Mouse (Mus musculus): ENCODE data around the gene Dip2b.

Dip2b gene

GRCm38 (mm10) chr15:100089645-100090053, 51.2 kb downstream of the Dip2b start:
- DNase-seq, result peak; percentile 25

DNA sequence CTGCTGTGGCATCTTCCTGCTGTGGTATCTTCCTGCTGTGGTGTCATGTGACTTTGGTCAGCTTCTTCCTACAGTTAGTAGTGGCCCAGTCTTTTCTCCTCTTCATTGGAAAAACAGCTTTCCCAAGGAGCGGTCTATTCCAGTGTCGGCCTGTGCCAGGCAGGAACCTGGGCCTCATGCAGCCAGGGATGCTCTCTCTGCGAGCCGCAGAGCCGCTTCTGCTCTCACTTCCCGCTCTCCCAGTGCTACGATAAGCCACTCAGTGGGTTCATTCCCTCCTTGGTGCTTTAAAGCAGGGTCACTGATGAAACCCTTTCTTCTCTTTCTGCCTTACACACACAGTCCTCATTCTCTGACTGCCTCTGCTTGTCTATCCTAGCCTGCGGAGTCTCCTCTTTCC, 53.4 kb downstream of the Dip2b start:
- DNase-seq, result no peak

GRCm38 (mm10) chr15:100092258-100092657, 53.8 kb downstream of the Dip2b start:
- DNase-seq, result peak; percentile 17

DNA sequence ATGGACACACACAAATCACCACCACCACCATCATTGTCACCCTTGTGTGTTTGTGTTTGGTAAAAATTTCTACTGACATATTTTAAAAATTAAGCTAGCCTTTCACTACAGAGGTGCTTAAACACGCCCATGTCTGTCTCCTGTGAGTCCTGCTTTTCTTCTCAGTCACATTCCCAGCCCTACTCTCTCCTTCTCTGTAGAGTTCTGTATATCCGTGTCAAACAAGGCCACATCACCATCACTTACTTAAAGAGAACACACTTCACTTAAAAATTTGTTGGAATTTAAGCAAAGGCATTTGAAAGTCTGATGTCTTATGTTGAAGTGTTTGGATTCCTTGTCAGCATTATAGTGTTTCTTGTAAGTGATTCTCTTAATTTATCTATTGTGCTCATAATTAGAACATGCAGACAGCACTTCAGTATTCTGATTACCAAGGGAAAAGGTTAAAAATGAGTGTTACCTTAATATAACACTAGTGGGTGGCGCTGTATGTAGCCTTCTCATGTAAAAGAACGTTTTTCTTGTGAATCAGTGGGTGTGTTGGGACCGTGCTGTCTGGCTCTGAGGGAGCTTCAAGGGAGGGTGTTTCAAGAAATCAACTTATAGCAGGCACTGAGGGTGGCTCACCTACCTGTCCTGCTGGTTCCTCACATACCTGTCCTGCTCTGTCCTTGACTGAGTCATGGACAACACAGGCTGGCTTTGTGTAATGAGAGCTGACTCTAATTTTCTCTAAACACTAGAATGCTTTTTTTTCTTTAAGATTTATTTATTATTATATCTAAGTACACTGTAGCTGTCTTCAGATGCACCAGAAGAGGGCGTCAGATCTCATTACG, 58.3 kb downstream of the Dip2b start:
- no peak for DNase-seq

DNA sequence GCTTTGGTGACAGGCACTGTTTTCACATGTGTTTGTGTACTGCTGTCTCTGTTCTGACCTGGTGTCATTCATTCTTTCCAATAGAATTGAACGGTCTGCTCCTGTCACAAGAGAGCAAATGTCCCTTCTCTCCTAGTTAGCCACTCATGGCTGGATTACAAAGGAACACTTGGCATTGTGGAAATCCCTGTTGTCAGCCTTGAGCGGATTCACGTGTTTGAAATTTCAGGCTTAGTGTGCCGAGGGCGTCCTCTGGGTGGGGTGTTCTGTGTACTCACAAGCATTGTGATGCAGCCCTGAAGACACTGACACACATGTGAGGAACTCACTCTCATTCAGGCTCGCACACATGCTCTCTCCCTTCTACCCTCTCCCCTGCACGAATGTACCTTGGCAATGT, 61.9 kb downstream of the Dip2b start:
- DNase-seq, result no peak

GRCm38 (mm10) chr15:100101206-100101605, 62.7 kb downstream of the Dip2b start:
- DNase-seq, result no peak

DNA sequence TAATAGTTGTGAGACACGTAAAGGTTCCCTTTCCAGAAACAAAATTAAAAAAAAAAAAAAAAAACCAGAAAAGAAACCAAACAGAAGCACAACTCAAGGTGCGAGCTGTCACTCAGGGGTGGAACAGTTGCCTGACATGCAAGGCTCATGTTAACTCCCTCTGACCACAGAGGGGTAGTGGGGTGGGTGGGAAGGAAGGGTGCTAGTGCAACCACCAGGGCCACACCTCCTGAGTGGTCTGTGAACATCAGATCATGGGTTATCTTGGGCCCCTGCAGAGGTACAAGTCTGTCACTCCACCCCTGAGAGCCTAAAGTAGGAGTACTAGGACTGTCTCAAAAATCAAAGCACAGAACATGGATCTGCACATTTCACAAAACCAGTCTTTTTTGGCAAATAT, 65.7 kb downstream of the Dip2b start:
- no peak for DNase-seq

GRCm38 (mm10) chr15:100108071-100108782, 69.8 kb downstream of the Dip2b start:
- DNase-seq, result no peak

- no peak for DNase-seq
These were observed 71.5 kb downstream of the Dip2b start for GRCm38 (mm10) chr15:100109916-100110315.

GRCm38 (mm10) chr15:100111891-100112290, 73.4 kb downstream of the Dip2b start:
- DNase-seq, result no peak

GRCm38 (mm10) chr15:100112309-100112966, 74.0 kb downstream of the Dip2b start:
- no peak for DNase-seq

- no peak for DNase-seq
These were observed 75.1 kb downstream of the Dip2b start for GRCm38 (mm10) chr15:100113343-100114275.

DNA sequence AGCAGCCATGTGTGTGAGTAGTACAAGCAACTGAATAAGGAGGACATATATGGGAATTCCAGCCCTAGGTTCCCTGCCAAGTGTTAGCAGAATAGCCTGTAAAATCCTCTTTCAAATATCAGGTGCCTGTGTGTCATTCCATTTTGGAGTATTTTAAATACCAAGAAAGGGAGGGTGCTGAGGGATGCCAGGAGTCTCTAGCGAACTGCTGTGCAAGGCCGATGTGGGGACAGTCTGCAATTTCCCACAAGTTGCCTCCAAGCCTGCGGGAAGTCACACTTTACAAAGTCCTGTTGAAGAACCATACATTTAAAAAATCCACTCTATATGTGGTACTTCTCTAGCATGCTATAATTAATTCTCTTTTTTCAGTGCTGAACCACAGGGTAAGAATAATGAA, 77.0 kb downstream of the Dip2b start:
- DNase-seq, result no peak

- no peak for DNase-seq
These were observed 77.9 kb downstream of the Dip2b start for GRCm38 (mm10) chr15:100116325-100116724.

- no peak for DNase-seq
These were observed 80.8 kb downstream of the Dip2b start for GRCm38 (mm10) chr15:100119225-100119788.

DNA sequence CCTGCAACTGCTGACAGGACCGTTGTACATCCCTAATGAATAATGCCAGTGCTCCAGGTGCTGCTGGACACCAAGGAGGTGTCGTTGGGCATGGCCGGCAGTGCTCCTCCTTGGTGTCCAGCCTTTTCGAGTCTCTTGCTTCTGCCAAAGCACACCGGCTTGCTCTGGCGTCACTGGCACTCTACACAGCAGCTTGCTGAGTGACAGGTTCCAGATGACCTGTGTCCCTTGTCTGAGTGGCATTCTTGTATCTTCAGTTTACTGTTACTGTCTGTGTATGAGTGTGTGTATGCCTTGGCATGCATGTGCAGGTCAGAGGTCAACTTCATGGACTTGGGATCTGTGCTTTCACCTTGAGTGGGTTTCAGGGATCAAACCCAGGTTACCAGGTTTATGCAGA, 83.0 kb downstream of the Dip2b start:
- DNase-seq, result no peak

DNA sequence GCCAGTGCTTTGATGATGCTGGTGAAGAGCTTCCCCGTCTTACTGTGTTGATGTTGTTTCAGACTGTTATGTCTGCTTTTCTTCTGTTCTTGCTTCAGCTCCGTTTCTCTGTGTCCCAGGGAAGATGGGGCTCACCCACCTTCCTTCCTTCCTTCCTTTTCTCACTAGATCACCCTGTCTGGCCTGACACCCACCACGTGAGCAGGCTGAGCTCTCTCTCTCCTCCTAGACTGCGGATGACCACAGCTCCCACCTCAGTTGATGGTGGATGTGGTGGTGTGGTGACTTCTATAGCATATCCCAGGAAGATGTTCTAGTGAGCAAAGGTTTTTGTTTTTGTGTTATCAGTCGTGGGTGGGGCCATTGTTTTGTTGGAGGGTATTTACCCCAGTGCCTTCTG, 85.4 kb downstream of the Dip2b start:
- no peak for DNase-seq

DNA sequence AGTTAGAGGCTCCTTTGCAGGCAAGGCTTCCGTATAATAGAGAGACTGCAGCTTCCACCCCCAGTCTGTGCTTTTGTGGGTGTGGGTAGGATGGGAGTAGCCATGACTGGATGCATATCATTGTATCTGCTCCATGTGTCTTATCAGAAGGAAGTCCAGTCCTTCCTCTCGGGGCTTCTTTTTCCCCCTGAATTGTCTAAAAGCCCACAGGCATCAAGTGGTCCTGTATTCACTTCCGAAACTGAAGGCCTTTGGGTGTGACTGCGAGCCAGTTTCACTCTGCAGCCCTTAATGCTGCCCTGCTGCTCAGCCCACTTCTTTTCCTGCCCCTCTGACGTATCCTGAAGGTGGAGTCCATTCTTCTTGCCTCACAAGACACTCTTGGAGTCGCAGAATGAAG, 86.8 kb downstream of the Dip2b start:
- no peak for DNase-seq

DNA sequence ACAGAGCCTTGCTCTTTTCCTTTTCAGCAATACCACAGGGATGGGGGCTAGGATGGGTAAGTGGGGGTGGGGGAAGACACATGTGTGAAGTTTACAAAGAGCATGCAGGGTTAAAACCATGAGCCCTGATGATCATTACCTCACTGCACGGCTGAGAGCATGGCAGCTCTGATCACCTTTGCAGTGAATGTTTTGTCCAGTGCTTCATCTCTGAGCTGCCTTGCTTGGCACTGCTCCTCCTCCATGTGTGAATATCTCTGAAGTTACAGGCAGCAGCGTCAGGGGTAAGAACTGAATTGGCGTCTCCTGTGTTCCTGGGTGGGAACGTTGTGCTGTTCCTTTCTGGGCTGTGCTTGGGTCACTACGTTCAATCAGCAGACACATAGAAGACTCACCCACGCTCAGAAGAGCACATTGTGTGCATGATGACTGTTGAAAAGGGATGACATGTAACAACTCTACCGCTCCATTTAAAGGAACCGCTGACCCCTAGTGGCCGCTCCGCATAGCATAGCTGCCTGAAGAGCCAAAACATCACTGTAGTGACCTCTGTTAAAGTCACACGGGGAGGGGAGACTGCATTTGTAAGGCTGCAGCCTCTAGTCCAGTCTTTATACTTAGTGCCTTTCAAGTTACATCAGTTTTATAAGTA, 88.1 kb downstream of the Dip2b start:
- peak; percentile 82 for DNase-seq

DNA sequence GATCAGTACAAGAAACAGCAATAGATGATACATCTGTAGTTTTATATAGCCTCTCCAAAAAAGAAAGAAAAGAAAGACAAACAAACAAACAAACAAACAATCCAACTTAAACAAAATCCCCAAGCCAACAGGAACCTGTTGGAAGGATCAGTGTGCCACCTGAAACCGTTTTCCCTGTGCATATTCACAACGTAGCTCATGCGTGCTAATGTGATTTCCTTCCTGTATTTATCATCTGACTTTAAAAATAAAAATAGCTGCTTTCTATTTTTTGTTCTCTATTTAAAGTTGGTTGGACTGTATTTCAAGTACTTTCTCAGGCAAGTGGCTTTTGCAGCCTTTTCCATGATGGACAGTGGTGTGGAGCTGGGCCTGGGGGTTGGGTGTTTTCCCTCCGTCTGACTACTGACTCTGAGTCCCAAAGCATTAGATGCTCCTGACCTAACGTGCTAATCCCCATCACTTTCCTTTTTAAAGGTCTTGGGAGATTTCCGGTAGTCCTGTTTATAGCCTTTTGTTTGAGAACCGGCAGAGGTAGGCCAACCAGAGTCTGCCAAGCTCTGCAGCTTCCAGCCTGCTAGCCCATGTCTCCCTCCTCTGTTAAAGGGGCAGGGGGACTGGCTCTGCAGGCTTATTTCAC, 90.8 kb downstream of the Dip2b start:
- DNase-seq, result no peak

DNA sequence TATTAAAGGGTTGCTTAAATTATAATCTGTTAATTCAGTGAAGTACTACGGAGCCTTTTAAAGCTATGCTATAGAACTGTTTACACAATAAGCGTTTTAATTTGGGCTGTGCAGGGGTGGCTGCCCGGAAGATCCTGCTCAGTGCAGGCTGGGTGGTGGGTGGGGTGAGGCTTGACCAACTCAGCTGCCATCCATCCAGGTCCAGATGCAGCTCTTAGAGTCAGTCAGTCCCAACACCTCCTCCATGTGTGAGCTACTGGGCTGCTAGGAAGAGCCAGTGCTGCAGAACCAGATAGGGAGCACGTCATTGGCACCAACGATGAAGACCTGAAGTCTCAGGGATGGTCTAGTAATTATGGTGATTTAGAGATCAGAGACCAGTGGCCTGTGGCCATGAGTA, 101.2 kb downstream of the Dip2b start:
- no peak for DNase-seq
